Mouse (Mus musculus): ENCODE measurements around the gene Zic1. TPM values are rescaled to one million over a fixed set of nuclear protein-coding genes. Genes with fewer than 3 reads are reported as not detected.

Zic1 gene
- polyA plus RNA-seq, 1 experiment: not detected

GRCm38 (mm10) chr9:91378411-91379299 lies 13.0 kb upstream of the Zic1 start:
- TF ChIP-seq GATA1 (IDR thresholded peaks at IDR 0.05; ENCODE audit: low read length): no peak

- no peak for TF ChIP-seq GATA1 (IDR thresholded peaks at IDR 0.05; ENCODE audit: low read length)
These were observed 12.2 kb upstream of the Zic1 start for GRCm38 (mm10) chr9:91377873-91378150.

- no peak for TF ChIP-seq GATA1 (IDR thresholded peaks at IDR 0.05; ENCODE audit: low read length)
These were observed 11.6 kb upstream of the Zic1 start for GRCm38 (mm10) chr9:91377036-91377872.

- TF ChIP-seq GATA1 (IDR thresholded peaks at IDR 0.05; ENCODE audit: low read length): no peak
These were observed 9.1 kb upstream of the Zic1 start for GRCm38 (mm10) chr9:91374665-91375064.

- TF ChIP-seq GATA1 (IDR thresholded peaks at IDR 0.05; ENCODE audit: low read length): no peak
These were observed 8.4 kb upstream of the Zic1 start for GRCm38 (mm10) chr9:91373811-91374575.

- no peak for TF ChIP-seq GATA1 (IDR thresholded peaks at IDR 0.05; ENCODE audit: low read length)
These were observed 6.0 kb upstream of the Zic1 start for GRCm38 (mm10) chr9:91371608-91372007.

DNA sequence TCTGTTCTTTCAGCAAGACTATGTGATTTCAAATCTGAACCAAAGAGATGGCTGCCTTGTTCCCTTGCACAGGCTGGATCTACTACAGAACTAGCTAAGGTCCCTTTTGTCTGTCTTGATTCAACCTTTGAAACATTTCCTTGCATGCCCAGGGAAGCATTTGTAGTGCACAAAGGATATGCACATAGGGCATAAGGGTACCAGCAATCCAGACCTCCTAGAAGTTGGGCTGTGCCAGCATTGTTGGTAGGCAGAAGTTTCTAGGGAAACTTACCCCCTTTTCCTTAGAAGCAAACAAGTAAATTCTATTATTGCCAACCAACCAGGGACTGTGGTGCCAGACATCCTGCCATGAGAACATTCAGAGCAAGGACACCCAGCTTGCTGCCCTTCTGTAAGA lies 5.4 kb upstream of the Zic1 start:
- TF ChIP-seq GATA1 (IDR thresholded peaks at IDR 0.05; ENCODE audit: low read length): no peak

GRCm38 (mm10) chr9:91370191-91370708 lies 4.6 kb upstream of the Zic1 start:
- TF ChIP-seq GATA1 (IDR thresholded peaks at IDR 0.05; ENCODE audit: low read length): no peak

GRCm38 (mm10) chr9:91369293-91369991 lies 3.8 kb upstream of the Zic1 start:
- no peak for TF ChIP-seq GATA1 (IDR thresholded peaks at IDR 0.05; ENCODE audit: low read length)

DNA sequence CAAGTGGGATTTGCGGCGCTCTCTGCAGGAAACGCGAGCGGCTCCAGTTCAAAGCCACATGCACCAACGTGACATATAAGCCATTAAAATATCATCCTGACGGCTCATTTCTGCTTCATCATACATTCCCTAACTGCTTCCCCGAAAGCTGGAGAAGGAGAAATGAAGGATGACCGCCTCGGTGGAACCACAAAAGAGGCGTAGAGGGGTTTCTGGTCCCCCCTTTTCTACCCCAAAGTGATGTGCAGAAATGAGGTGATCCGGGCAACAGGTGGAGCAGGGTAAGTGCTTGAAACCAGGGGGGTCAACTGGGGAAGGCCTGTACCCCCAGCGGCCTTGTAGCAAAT lies 3.3 kb upstream of the Zic1 start:
- TF ChIP-seq GATA1 (IDR thresholded peaks at IDR 0.05; ENCODE audit: low read length): no peak

GRCm38 (mm10) chr9:91368150-91368549 lies 2.5 kb upstream of the Zic1 start:
- no peak for TF ChIP-seq GATA1 (IDR thresholded peaks at IDR 0.05; ENCODE audit: low read length)

DNA sequence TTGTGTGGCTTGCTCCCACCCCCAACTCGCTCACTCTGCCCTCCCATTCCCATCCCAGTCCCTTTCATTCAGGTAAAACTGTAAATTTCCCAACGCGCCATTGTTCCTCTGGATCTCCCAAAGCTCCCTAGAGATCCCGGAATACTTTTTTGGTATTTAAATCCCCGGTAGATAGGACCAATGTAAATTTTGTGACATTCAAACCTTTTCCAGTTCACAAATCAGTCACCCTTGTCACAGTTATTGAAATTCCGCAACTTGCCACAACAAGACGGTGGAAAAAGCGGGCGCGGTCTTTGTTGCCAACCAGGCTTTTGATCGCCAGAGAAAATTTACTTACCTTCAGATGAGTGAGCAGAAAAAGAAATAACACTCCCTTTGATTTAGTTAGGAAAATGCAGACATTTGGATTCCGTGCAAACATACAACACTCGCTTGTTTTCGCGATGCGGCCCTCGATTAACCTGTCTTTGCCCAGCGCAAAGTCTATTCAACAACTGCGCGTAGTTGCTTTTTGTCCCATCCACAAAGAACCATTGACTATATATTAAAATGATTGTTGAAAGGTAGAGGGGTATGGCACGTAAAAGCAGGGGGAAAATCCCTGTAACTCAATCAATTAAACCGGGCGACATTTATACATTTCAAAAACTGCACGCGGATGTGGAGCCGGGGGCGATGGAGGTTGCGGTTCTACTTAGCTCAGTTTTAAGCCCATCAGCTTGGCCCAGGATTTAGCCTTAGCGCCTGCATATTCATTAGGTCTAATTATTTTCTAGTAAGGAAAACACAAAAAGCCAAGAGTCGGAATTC lies 1.6 kb upstream of the Zic1 start:
- no peak for TF ChIP-seq GATA1 (IDR thresholded peaks at IDR 0.05; ENCODE audit: low read length)

DNA sequence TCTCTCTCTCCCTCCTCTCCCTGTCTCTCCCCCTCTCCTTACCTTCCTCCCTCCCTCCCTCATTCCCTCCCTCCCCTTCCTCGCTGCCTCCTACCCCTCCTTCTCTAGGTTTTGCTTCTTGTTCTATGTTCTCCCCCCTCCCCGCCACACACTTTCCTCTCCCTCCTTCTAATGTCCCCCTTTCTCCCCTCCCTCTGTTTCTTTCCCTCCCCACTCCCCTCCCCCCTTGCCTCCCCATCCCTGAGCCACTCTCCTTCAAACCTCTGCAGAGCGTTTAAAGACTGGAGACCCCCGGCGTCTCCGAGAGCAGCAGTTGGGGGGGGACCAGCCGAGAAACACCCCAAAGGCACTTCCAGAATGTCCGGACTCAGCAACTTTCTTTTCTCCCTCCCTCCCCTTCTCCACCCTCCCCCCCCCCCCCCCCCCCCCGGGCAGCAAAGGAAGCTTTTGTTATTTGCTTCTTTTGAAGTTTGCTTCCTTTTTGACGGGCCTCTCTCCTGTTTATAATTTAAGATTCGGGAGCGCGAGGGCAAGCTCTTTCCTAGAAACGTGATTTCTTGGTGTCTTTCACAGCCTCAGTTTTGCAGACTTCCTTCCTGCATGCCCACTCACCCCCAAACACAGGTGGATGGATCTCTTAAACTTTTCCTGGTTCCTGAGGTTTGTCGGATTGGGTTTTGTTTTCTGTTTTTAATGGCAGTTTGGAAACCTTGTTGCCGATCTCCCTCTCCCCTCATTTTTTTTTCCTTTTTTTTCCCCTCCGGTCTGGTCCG lies 802 bp upstream of the Zic1 start:
- no peak for TF ChIP-seq GATA1 (IDR thresholded peaks at IDR 0.05; ENCODE audit: low read length)
